ENCODE assay signal across 13 mouse cellular contexts in the genomic region with DNA sequence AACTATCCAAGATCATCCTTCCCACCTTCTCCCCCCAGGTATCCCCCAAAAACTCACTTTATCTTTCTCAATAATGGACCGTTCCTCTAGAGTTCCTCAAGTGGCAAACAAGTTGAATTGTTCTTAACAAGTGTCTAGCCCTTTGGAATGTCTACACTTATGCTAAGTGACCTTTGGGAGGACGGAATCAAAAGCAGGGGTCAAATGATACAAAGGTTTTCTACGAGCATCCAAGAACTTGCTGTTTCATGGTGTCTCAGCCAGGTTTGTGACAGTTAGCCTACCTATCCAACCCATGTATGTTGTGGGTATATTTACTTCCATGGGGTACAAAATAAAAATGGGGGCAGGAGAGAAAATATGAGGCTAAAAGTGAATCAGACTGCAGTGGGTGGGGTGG.
"Had no signal": no experiment of that assay in that cellular context is flagged by ENCODE, and none has a peak within 500 bp of the region (broad histone marks: within the 10 kb centered on the region; RNA-seq: fewer than 3 reads in every experiment).

No protein-coding gene starts in this region.

- H3K4me3 ChIP-seq: neural tube, embryonic 13.5 days; neural tube, embryonic 15.5 days; stomach, embryonic 15.5 days had no signal

- H3K36me3 ChIP-seq: neural tube, embryonic 13.5 days; neural tube, embryonic 15.5 days; stomach, embryonic 15.5 days had no signal

- DNase-seq: retina, postnatal 1 day; right cerebral cortex, postnatal 14 days; right cerebral cortex, postnatal 4 days; spleen, adult 18-20 months; thymus, adult 18-20 months; thymus, adult 2 months; thymus, postnatal 14 days; thymus, postnatal 25 days; thymus, postnatal 36 days; thymus, postnatal 4 days had no signal

- H3K9ac ChIP-seq: neural tube, embryonic 13.5 days; neural tube, embryonic 15.5 days; stomach, embryonic 15.5 days had no signal

- H3K9me3 ChIP-seq: neural tube, embryonic 13.5 days; neural tube, embryonic 15.5 days; stomach, embryonic 15.5 days had no signal

- H3K4me2 ChIP-seq: neural tube, embryonic 13.5 days; neural tube, embryonic 15.5 days; stomach, embryonic 15.5 days had no signal

- H3K27ac ChIP-seq: neural tube, embryonic 13.5 days; neural tube, embryonic 15.5 days; stomach, embryonic 15.5 days had no signal

- H3K27me3 ChIP-seq: neural tube, embryonic 13.5 days; neural tube, embryonic 15.5 days; stomach, embryonic 15.5 days had no signal

- H3K4me1 ChIP-seq: neural tube, embryonic 13.5 days; neural tube, embryonic 15.5 days; stomach, embryonic 15.5 days had no signal
